Mouse (Mus musculus): ENCODE measurements around the gene Rbm4b. TPM values are rescaled to one million over a fixed set of nuclear protein-coding genes. Genes with fewer than 3 reads are reported as not detected.

The Rbm4b gene
- total and polyA plus RNA-seq, 3 experiments: 7.0 to 11.1 TPM; not detected in 1

- Histone ChIP-seq H3K27me3 (ENCODE audit: control insufficient read depth in 1 of 2, insufficient read depth in 2 of 2, low read length in 2 of 2) (no peaks in the 10 kb centered on the region), H3K4me3 (ENCODE audit: control insufficient read depth in 1 of 2, insufficient read depth in 1 of 2, low read depth in 2 of 2, low read length in 2 of 2) (no peak overlapping the region), H3K9ac (ENCODE audit: control insufficient read depth, low read depth, low read length, poor library complexity, severe bottlenecking) (no peak overlapping the region), H3K36me3 (ENCODE audit: control insufficient read depth in 1 of 2, insufficient read depth in 2 of 2, low read length in 2 of 2) (no peaks in the 10 kb centered on the region), H3K9me3 (replicated peaks; ENCODE audit: insufficient read depth, low read length) (no peaks in the 10 kb centered on the region), H3K4me1 (ENCODE audit: control insufficient read depth in 1 of 2, insufficient read depth in 2 of 2, low read length in 2 of 2) (no peaks in the 10 kb centered on the region), H3K27ac (ENCODE audit: control insufficient read depth, low read depth, low read length) (no peak overlapping the region), H3K79me2 (ENCODE audit: control insufficient read depth, insufficient read depth, low read length, poor library complexity) (no peaks in the 10 kb centered on the region)
- no peak for TF ChIP-seq HCFC1 (IDR thresholded peaks at IDR 0.05; ENCODE audit: low read depth, low read length)
- TF ChIP-seq GABPA (IDR thresholded peaks at IDR 0.05; ENCODE audit: low read depth, low read length): no peak
- TF ChIP-seq CHD1 (IDR thresholded peaks at IDR 0.05; ENCODE audit: low read depth, low read length): no peak
- no peak for TF ChIP-seq NRF1 (IDR thresholded peaks at IDR 0.05; ENCODE audit: insufficient read depth, low read depth, low read length, poor library complexity, severe bottlenecking)
- no peak for TF ChIP-seq ZNF384 (IDR thresholded peaks at IDR 0.05; ENCODE audit: low read depth, low read length)
- no peak for TF ChIP-seq MAZ (IDR thresholded peaks at IDR 0.05; ENCODE audit: low read depth, low read length)
- TF ChIP-seq TAL1 (IDR thresholded peaks at IDR 0.05; ENCODE audit: low read length): no peak
- TF ChIP-seq CTCF (IDR thresholded peaks at IDR 0.05 in 2 of 3, conservative IDR thresholded peaks at IDR 0.05 in 1 of 3; ENCODE audit: control insufficient read depth in 1 of 3, insufficient read depth in 1 of 3, low read depth in 2 of 3, low read length in 3 of 3, poor library complexity in 1 of 3, severe bottlenecking in 1 of 3): no peak
- TF ChIP-seq TCF12 (IDR thresholded peaks at IDR 0.05; ENCODE audit: low read depth, low read length): no peak
- TF ChIP-seq MEF2A (IDR thresholded peaks at IDR 0.05; ENCODE audit: extremely low read depth, insufficient replicate concordance, low read depth, low read length, poor library complexity, severe bottlenecking): no peak
- TF ChIP-seq MXI1 (IDR thresholded peaks at IDR 0.05; ENCODE audit: low read depth, low read length): no peak
- no peak for TF ChIP-seq USF2 (IDR thresholded peaks at IDR 0.05; ENCODE audit: borderline replicate concordance in 1 of 2, insufficient read depth in 1 of 2, low read depth in 1 of 2, low read length in 2 of 2)
- TF ChIP-seq ETS1 (IDR thresholded peaks at IDR 0.05; ENCODE audit: low read depth, low read length): no peak
- no peak for DNase-seq (ENCODE audit: low read depth, low spot score)
Observed at GRCm38 (mm10) chr19:4744026-4744425, 12.3 kb upstream of the Rbm4b start.

- no peaks in the 10 kb centered on the region for H3K36me3 ChIP-seq (ENCODE audit: control insufficient read depth in 1 of 2, insufficient read depth in 2 of 2, low read length in 2 of 2)
- TF ChIP-seq MXI1 (IDR thresholded peaks at IDR 0.05; ENCODE audit: low read depth, low read length): no peak
- no peak for TF ChIP-seq ZC3H11A (IDR thresholded peaks at IDR 0.05; ENCODE audit: low read depth, low read length)
- no peak for TF ChIP-seq POLR2AphosphoS2 (IDR thresholded peaks at IDR 0.05; ENCODE audit: low read length)
- TF ChIP-seq RCOR1 (IDR thresholded peaks at IDR 0.05; ENCODE audit: low read depth, low read length): no peak
- TF ChIP-seq ZNF384 (IDR thresholded peaks at IDR 0.05; ENCODE audit: low read depth, low read length): no peak
- no peak for TF ChIP-seq NELFE (IDR thresholded peaks at IDR 0.05; ENCODE audit: low read depth, low read length)
- TF ChIP-seq UBTF (IDR thresholded peaks at IDR 0.05; ENCODE audit: borderline replicate concordance, insufficient read depth, low read depth, low read length): no peak
- no peak for TF ChIP-seq EP300 (IDR thresholded peaks at IDR 0.05; ENCODE audit: low read depth in 1 of 2, low read length in 2 of 2)
- no peak for TF ChIP-seq USF1 (IDR thresholded peaks at IDR 0.05; ENCODE audit: low read depth, low read length)
- no peak for TF ChIP-seq CHD2 (IDR thresholded peaks at IDR 0.05; ENCODE audit: low read length)
- no peak for TF ChIP-seq GATA1 (IDR thresholded peaks at IDR 0.05; ENCODE audit: low read depth, low read length)
- TF ChIP-seq CTCF (IDR thresholded peaks at IDR 0.05 in 2 of 3, conservative IDR thresholded peaks at IDR 0.05 in 1 of 3; ENCODE audit: control insufficient read depth in 1 of 3, insufficient read depth in 1 of 3, low read depth in 2 of 3, low read length in 3 of 3, poor library complexity in 1 of 3, severe bottlenecking in 1 of 3): no peak
- TF ChIP-seq MYC (IDR thresholded peaks at IDR 0.05; ENCODE audit: low read depth, low read length): no peak
- no peak overlapping the region for H3K4me3 ChIP-seq (ENCODE audit: control insufficient read depth in 1 of 2, insufficient read depth in 1 of 2, low read depth in 2 of 2, low read length in 2 of 2)
- no peaks in the 10 kb centered on the region for H3K4me1 ChIP-seq (ENCODE audit: control insufficient read depth in 1 of 2, insufficient read depth in 2 of 2, low read length in 2 of 2)
- DNase-seq (ENCODE audit: low read depth, low spot score): no peak
- no peak overlapping the region for H3K27ac ChIP-seq (ENCODE audit: control insufficient read depth, low read depth, low read length)
- no peaks in the 10 kb centered on the region for H3K27me3 ChIP-seq (ENCODE audit: control insufficient read depth in 1 of 2, insufficient read depth in 2 of 2, low read length in 2 of 2)
- H3K79me2 ChIP-seq (ENCODE audit: control insufficient read depth, insufficient read depth, low read length, poor library complexity): no peaks in the 10 kb centered on the region
- no peak overlapping the region for H3K9ac ChIP-seq (ENCODE audit: control insufficient read depth, low read depth, low read length, poor library complexity, severe bottlenecking)
- H3K9me3 ChIP-seq (replicated peaks; ENCODE audit: insufficient read depth, low read length): no peaks in the 10 kb centered on the region
Observed at GRCm38 (mm10) chr19:4745057-4745456, 11.2 kb upstream of the Rbm4b start.
